In the genomic region with DNA sequence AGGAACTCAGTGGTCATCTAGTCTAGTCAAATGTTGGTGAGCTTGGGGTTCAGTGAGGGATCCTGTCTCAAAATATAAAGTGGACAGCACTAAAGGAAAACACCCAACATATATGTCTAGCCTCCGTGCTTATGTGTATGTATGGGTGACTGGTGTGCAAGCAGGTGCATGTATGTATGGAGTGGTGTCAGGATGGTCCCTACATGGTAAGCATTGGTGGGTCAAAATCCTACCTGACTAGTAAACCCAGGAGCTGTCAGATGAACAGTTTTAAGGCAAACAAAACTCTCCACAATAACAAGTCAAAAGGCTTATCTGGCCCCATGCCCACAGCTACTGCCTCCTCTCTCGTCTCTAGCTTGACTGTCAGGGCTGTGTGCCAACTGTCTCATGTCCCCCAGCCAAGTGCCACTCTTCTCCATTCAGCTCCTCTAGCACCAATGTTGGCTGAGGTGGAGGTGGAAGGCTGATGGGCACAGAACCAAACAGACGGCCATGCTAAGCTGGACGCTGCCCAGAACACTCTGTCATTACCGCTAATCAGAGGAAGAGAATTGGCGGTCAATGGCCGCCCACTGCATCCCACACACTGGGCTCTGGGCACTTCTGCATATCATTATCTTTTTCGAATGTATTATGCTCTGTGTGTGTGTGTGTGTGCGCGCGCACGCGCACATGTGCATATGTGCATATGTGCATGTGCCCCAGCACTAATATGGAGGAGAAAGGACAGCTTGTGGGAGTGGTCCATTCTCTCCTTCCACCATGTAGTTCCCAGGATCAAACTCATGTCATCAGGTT, we compare ENCODE assay signal across 8 mouse cellular contexts. TPM values are rescaled to one million over a fixed set of nuclear protein-coding genes. Genes with fewer than 3 reads are reported as not detected.
DNase-seq lines count a peak whose midpoint lies in the region; ATAC-seq and TF ChIP-seq lines count a peak whose summit lies in the region.

No protein-coding gene starts in this region.

- 77% methylated on average over 13 of the region's 13 CpGs for WGBS in hindbrain, embryonic 13.5 days
- WGBS in hindbrain, embryonic 11.5 days: 95% methylated on average over 13 of the region's 13 CpGs
- 15% methylated on average over 13 of the region's 13 CpGs for WGBS in cerebellum, adult 2 months
- WGBS in heart, postnatal 0 days: 52% methylated on average over 13 of the region's 13 CpGs
- 87% methylated on average over 13 of the region's 13 CpGs for WGBS in midbrain, embryonic 13.5 days

- H3K4me1 ChIP-seq in hindbrain, embryonic 13.5 days (replicated peaks): 0 out of 2 replicates have a peak, but pooled peaks cover 5% of the 10 kb centered on the region
- H3K4me1 ChIP-seq in hindbrain, embryonic 11.5 days (replicated peaks; ENCODE audit: control insufficient read depth, insufficient read depth, low read length): no peaks in the 10 kb centered on the region
- H3K4me1 ChIP-seq in cerebellum, adult 2 months (ENCODE audit: control insufficient read depth, insufficient read depth, low read length): peaks cover 6% of the 10 kb centered on the region
- H3K4me1 ChIP-seq in heart, postnatal 0 days (ENCODE audit: control insufficient read depth, insufficient read depth): peaks cover 35% of the 10 kb centered on the region
- H3K4me1 ChIP-seq in midbrain, embryonic 13.5 days (replicated peaks): no peaks in the 10 kb centered on the region

- H3K27me3 ChIP-seq in hindbrain, embryonic 13.5 days: 0 out of 2 replicates have a peak, but pooled peaks cover 2% of the 10 kb centered on the region
- no peaks in the 10 kb centered on the region for H3K27me3 ChIP-seq in hindbrain, embryonic 11.5 days (ENCODE audit: control insufficient read depth, insufficient read depth, low read length)
- H3K27me3 ChIP-seq in cerebellum, adult 2 months (ENCODE audit: control insufficient read depth, insufficient read depth, low read length): no peaks in the 10 kb centered on the region
- no peaks in the 10 kb centered on the region for H3K27me3 ChIP-seq in heart, postnatal 0 days (ENCODE audit: control insufficient read depth, insufficient read depth, low read length)
- H3K27me3 ChIP-seq in midbrain, embryonic 13.5 days: no peaks in the 10 kb centered on the region

- H3K4me3 ChIP-seq in hindbrain, embryonic 13.5 days: no peak overlapping the region
- no peak overlapping the region for H3K4me3 ChIP-seq in hindbrain, embryonic 11.5 days (ENCODE audit: low read depth, low read length)
- no peak overlapping the region for H3K4me3 ChIP-seq in cerebellum, adult 2 months (replicated peaks; ENCODE audit: insufficient read depth, low read depth, low read length)
- no peak overlapping the region for H3K4me3 ChIP-seq in heart, postnatal 0 days (ENCODE audit: low read depth, low read length)
- H3K4me3 ChIP-seq in midbrain, embryonic 13.5 days (replicated peaks): no peak overlapping the region

- H3K4me2 ChIP-seq in hindbrain, embryonic 13.5 days: no peak overlapping the region
- H3K4me2 ChIP-seq in hindbrain, embryonic 11.5 days (replicated peaks; ENCODE audit: low read depth, low read length): no peak overlapping the region
- no peak overlapping the region for H3K4me2 ChIP-seq in heart, postnatal 0 days (ENCODE audit: low read depth, low read length)
- H3K4me2 ChIP-seq in midbrain, embryonic 13.5 days (replicated peaks): no peak overlapping the region

- TF ChIP-seq CTCF in cerebellum, adult 2 months (IDR thresholded peaks at IDR 0.05; ENCODE audit: borderline replicate concordance, insufficient read depth, low read depth, low read length): no peak
- TF ChIP-seq CTCF in heart, postnatal 0 days (IDR thresholded peaks at IDR 0.05; ENCODE audit: low read depth): no peak

- no peak overlapping the region for H3K9ac ChIP-seq in hindbrain, embryonic 13.5 days
- no peak overlapping the region for H3K9ac ChIP-seq in hindbrain, embryonic 11.5 days (ENCODE audit: low read depth, low read length)
- no peak overlapping the region for H3K9ac ChIP-seq in heart, postnatal 0 days (replicated peaks; ENCODE audit: low read depth, low read length)
- H3K9ac ChIP-seq in midbrain, embryonic 13.5 days (replicated peaks): no peak overlapping the region

- H3K36me3 ChIP-seq in hindbrain, embryonic 13.5 days: no peaks in the 10 kb centered on the region
- H3K36me3 ChIP-seq in hindbrain, embryonic 11.5 days (ENCODE audit: control insufficient read depth, insufficient read depth, low read length): no peaks in the 10 kb centered on the region
- H3K36me3 ChIP-seq in heart, postnatal 0 days (replicated peaks; ENCODE audit: control insufficient read depth, insufficient read depth, low read length): no peaks in the 10 kb centered on the region
- no peaks in the 10 kb centered on the region for H3K36me3 ChIP-seq in midbrain, embryonic 13.5 days

- 0 out of 2 replicates have a peak overlapping the region, but pooled peaks have one; percentile 13 for H3K27ac ChIP-seq in hindbrain, embryonic 13.5 days
- H3K27ac ChIP-seq in hindbrain, embryonic 11.5 days (ENCODE audit: low read depth, low read length): no peak overlapping the region
- no peak overlapping the region for H3K27ac ChIP-seq in cerebellum, adult 2 months (ENCODE audit: insufficient read depth, low read length)
- H3K27ac ChIP-seq in heart, postnatal 0 days (ENCODE audit: low read depth): peak overlapping the region; percentile 64
- no peak overlapping the region for H3K27ac ChIP-seq in midbrain, embryonic 13.5 days

- 0 out of 2 replicates have a peak, but pooled peaks have one; percentile 60 for TF ChIP-seq EP300 in heart, postnatal 0 days (IDR thresholded peaks at IDR 0.05; ENCODE audit: low read depth)

- peak; percentile 90 for ATAC-seq in hindbrain, embryonic 13.5 days (ENCODE audit: low FRiP score)
- ATAC-seq in hindbrain, embryonic 11.5 days (ENCODE audit: low FRiP score): no peak
- peak; percentile 92 for ATAC-seq in heart, postnatal 0 days (ENCODE audit: insufficient read depth, low read depth)
- peak; percentile 88 for ATAC-seq in midbrain, embryonic 13.5 days

- no peaks in the 10 kb centered on the region for H3K9me3 ChIP-seq in hindbrain, embryonic 13.5 days
- H3K9me3 ChIP-seq in hindbrain, embryonic 11.5 days (ENCODE audit: control insufficient read depth, low read length): no peaks in the 10 kb centered on the region
- no peaks in the 10 kb centered on the region for H3K9me3 ChIP-seq in heart, postnatal 0 days (replicated peaks; ENCODE audit: control insufficient read depth, low read length)
- H3K9me3 ChIP-seq in midbrain, embryonic 13.5 days: no peaks in the 10 kb centered on the region

- no peak for TF ChIP-seq POLR2A in cerebellum, adult 2 months (IDR thresholded peaks at IDR 0.05; ENCODE audit: borderline replicate concordance, insufficient read depth, low read length)

- no peak for DNase-seq in hindbrain, embryonic 11.5 days (ENCODE audit: low spot score)
- peak; percentile 27 to 46 for DNase-seq in cerebellum, adult 2 months
- DNase-seq in heart, postnatal 0 days (ENCODE audit: low spot score): peak; percentile 88
- DNase-seq in kidney, postnatal 10 days: no peak
- DNase-seq in gastrocnemius, postnatal 4 days (ENCODE audit: low spot score in 2 of 2): no peak
- DNase-seq in thymus, postnatal 0 days (ENCODE audit: low spot score): no peak

RNA-seq across cellular contexts. Expression of a gene that starts 23.7 kb away (rescaled TPM):
- polyA plus RNA-seq in hindbrain, embryonic 13.5 days (2015; fragmentation: Nextera tagmentation; extraction: Ambion mirVana): 1.4 and 1.9 TPM in 2 replicates
- polyA plus RNA-seq in hindbrain, embryonic 11.5 days (2014; fragmentation: Nextera tagmentation; extraction: Ambion mirVana): 3.2 and 4.3 TPM in 2 replicates
- 0.26 and 0.33 TPM in 2 replicates for polyA plus RNA-seq in cerebellum, adult 2 months (2012; rRNA removed)
- 9.7 and 16.8 TPM in 2 replicates for total RNA-seq in heart, postnatal 0 days (2014; rRNA removed; ENCODE audit: low replicate concordance)
- 6.4 and 8.3 TPM in 2 replicates for polyA plus RNA-seq in heart, postnatal 0 days (2015; fragmentation: Nextera tagmentation; extraction: Ambion mirVana)
- polyA plus RNA-seq in midbrain, embryonic 13.5 days (2015; fragmentation: Nextera tagmentation; extraction: Ambion mirVana): 1.5 and 1.7 TPM in 2 replicates
- 10 to 100 TPM; 16.1 to 19.3 TPM for total RNA-seq in gastrocnemius, postnatal 4 days (2021)
- 0.06 TPM in 1 of 2 replicates, not detected in the other for polyA plus RNA-seq in thymus, postnatal 0 days (2015; fragmentation: Nextera tagmentation; extraction: Ambion mirVana)

RNA-seq across cellular contexts. Expression of a gene that starts 60.0 kb away (rescaled TPM):
- polyA plus RNA-seq in hindbrain, embryonic 13.5 days (2015; fragmentation: Nextera tagmentation; extraction: Ambion mirVana): 3.9 and 4.1 TPM in 2 replicates
- 0.85 and 0.88 TPM in 2 replicates for polyA plus RNA-seq in hindbrain, embryonic 11.5 days (2014; fragmentation: Nextera tagmentation; extraction: Ambion mirVana)
- 46.6 and 52.8 TPM in 2 replicates for polyA plus RNA-seq in cerebellum, adult 2 months (2012; rRNA removed)
- 0.15 and 0.53 TPM in 2 replicates for total RNA-seq in heart, postnatal 0 days (2014; rRNA removed; ENCODE audit: low replicate concordance)
- polyA plus RNA-seq in heart, postnatal 0 days (2015; fragmentation: Nextera tagmentation; extraction: Ambion mirVana): 0.18 and 0.33 TPM in 2 replicates
- polyA plus RNA-seq in midbrain, embryonic 13.5 days (2015; fragmentation: Nextera tagmentation; extraction: Ambion mirVana): 2.0 and 2.2 TPM in 2 replicates
- under 1 TPM; 0.10 to 0.15 TPM for total RNA-seq in gastrocnemius, postnatal 4 days (2021)
- 0.15 and 0.30 TPM in 2 replicates for polyA plus RNA-seq in thymus, postnatal 0 days (2015; fragmentation: Nextera tagmentation; extraction: Ambion mirVana)

Comparison
In these comparisons a context has a peak if more than half of its experiments do, and no peak if none do; other contexts are left out.
1. H3K27ac ChIP-seq: peak in hindbrain, embryonic 13.5 days (single experiment) and heart, postnatal 0 days (single experiment); none in hindbrain, embryonic 11.5 days (single experiment), cerebellum, adult 2 months (single experiment) and midbrain, embryonic 13.5 days (single experiment).
2. DNase-seq: peak in cerebellum, adult 2 months (2 of 2) and heart, postnatal 0 days (single experiment); none in hindbrain, embryonic 11.5 days (single experiment), kidney, postnatal 10 days (single experiment), gastrocnemius, postnatal 4 days (0 of 2) and thymus, postnatal 0 days (single experiment).